Mouse (Mus musculus) liver, embryonic 15.5 days (tissue): ENCODE measurements around the gene Selplg. TPM values are rescaled to one million over a fixed set of nuclear protein-coding genes. Genes with fewer than 3 reads are reported as not detected.

Source experiments
- polyA plus RNA-seq: library from polyadenylated mRNA; unstranded; fragments of >200 nt; fragmentation: Nextera tagmentation; extraction: Ambion mirVana; gene quantifications from 2 replicates; pipeline ENCODE4 v1.2.1, GENCODE M21; 2015

Selplg gene
- polyA plus RNA-seq, 1 experiment from 2014 or later = 15.3 TPM

Other genes starting within 250 kb of the Selplg start
- 1.7 and 1.9 TPM in 2 replicates for gene Cmklr1, start 182.2 kb downstream of the Selplg start, polyA plus RNA-seq
- not detected in 2 replicates for gene 1700069L16Rik, start 107.9 kb downstream of the Selplg start, polyA plus RNA-seq
- gene Ficd, start 96.8 kb downstream of the Selplg start, polyA plus RNA-seq = 2.6 and 2.8 TPM in 2 replicates
- gene Sart3, start 60.1 kb downstream of the Selplg start, polyA plus RNA-seq = 17.5 and 20.7 TPM in 2 replicates
- 79.1 and 85.3 TPM in 2 replicates for gene Iscu, start 59.9 kb downstream of the Selplg start, polyA plus RNA-seq
- gene Tmem119, start 32.1 kb downstream of the Selplg start, polyA plus RNA-seq = 4.0 and 4.2 TPM in 2 replicates
- 38.6 and 43.4 TPM in 2 replicates for gene Coro1c, start 76.1 kb upstream of the Selplg start, polyA plus RNA-seq
- 6.6 and 7.4 TPM in 2 replicates for gene Ssh1, start 161.2 kb upstream of the Selplg start, polyA plus RNA-seq
- gene Dao, start 171.1 kb upstream of the Selplg start, polyA plus RNA-seq = not detected in 2 replicates
- gene Usp30, start 232.8 kb upstream of the Selplg start, polyA plus RNA-seq = 2.8 and 3.2 TPM in 2 replicates